Mouse (Mus musculus): ENCODE data around the gene Asb4.

DNA sequence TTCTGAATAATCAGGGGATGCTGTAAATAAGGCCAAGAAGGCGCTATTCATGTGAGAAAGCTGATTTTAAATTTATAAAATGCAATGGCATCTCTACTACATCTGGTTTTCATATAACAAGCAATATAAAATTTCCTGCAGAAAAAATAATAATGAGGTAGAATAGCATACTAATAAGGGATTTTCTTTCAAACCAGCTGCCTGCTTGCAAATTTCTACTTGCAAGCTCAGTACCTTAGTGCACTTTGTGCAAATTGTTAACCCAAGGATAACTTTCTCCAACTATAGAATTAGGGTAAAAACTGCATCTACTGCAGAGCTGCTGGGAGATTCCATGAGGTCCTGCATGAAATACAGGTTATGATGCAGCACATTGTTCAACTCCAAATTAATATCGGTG lies 38.3 kb downstream of the Asb4 start:
- TF ChIP-seq CTCF (IDR thresholded peaks at IDR 0.05; ENCODE audit: low read depth) (no peak), EP300 (IDR thresholded peaks at IDR 0.05; ENCODE audit: low read depth) (no peak)

Measured in liver, embryonic 14.5 days (tissue).